Mouse (Mus musculus) kidney, postnatal 0 days (tissue): Measurements from ENCODE around the gene Gpr25. TPM values are rescaled to one million over a fixed set of nuclear protein-coding genes. Genes with fewer than 3 reads are reported as not detected.
A peak's percentile ranks its signal among the peaks of the same experiment; 100 is the strongest.

Experiments used
- ATAC-seq: fragments of 200-750 bp; cut with Nextera tagmentation; replicated peaks from 2 replicates; pipeline ENCODE4 v1.8.0; 2017; ENCODE audit warnings: low read depth, moderate number of reproducible peaks, moderate TSS enrichment, moderate library complexity; ENCODE audit not compliant: low FRiP score
- DNase-seq: peaks from one replicate; pipeline ENCODE4 v3.0.0-alpha.2; 2016; ENCODE audit warnings: low spot score
- H3K27ac ChIP-seq: fragments of 300-500 bp; sonication (generic); 2 replicates; pipeline ENCODE4 v1.5.1; 2014; ENCODE audit warnings: mild to moderate bottlenecking
- H3K27me3 ChIP-seq: fragments of 300-500 bp; sonication (generic); 2 replicates; pipeline ENCODE4 v1.6.1; 2014; ENCODE audit warnings: low read length, mixed read lengths; ENCODE audit not compliant: insufficient read depth
- H3K36me3 ChIP-seq: fragments of 300-500 bp; sonication (generic); 2 replicates; pipeline ENCODE4 v1.6.1; 2014; ENCODE audit warnings: low read length, mixed read lengths; ENCODE audit not compliant: insufficient read depth
- H3K4me1 ChIP-seq: fragments of 300-500 bp; sonication (generic); replicated peaks from 2 replicates; pipeline ENCODE4 v1.6.1; 2014; ENCODE audit warnings: antibody characterized with exemption, low read length, mixed read lengths; ENCODE audit not compliant: insufficient read depth
- H3K4me2 ChIP-seq: fragments of 300-500 bp; sonication (generic); 2 replicates; pipeline ENCODE4 v1.6.1; 2014; ENCODE audit warnings: mild to moderate bottlenecking, low read length, moderate library complexity, mixed read lengths
- H3K4me3 ChIP-seq: fragments of 300-500 bp; sonication (generic); replicated peaks from 2 replicates; pipeline ENCODE4 v1.5.1; 2014; ENCODE audit warnings: low read depth, low read length
- H3K9ac ChIP-seq: fragments of 300-500 bp; sonication (generic); 2 replicates; pipeline ENCODE4 v1.6.1; 2014; ENCODE audit warnings: low read depth, low read length
- H3K9me3 ChIP-seq: fragments of 300-500 bp; sonication (generic); replicated peaks from 2 replicates; pipeline ENCODE4 v1.6.1; 2016; ENCODE audit warnings: low read length, inconsistent platforms, mixed read lengths
- CTCF ChIP-seq: IDR thresholded peaks from 2 replicates; pipeline ENCODE4 v1.5.1; 2016; ENCODE audit warnings: antibody characterized with exemption, low read depth, mild to moderate bottlenecking, moderate library complexity
- WGBS: fragments of 180-500 bp; shearing (Covaris S2); extraction: QIAGEN DNeasy Blood & Tissue Kit; methylation state at CpG from one replicate; pipeline ENCODE4 v1.1.7; 2014; 5-methylcytosine and 5-hydroxymethylcytosine counted together
- polyA plus RNA-seq: library from polyadenylated mRNA; unstranded; fragments of >200 nt; fragmentation: Nextera tagmentation; extraction: Ambion mirVana; gene quantifications from 2 replicates; pipeline ENCODE4 v1.2.1, GENCODE M21; 2015

The Gpr25 gene
- polyA plus RNA-seq, 1 experiment from 2014 or later: not detected

- H3K36me3 ChIP-seq: no peaks in the 10 kb centered on the region
- WGBS: 15% methylated on average over 6 of the region's 6 CpGs
- peaks cover 33% of the 10 kb centered on the region for H3K4me1 ChIP-seq
- ATAC-seq (no peak), DNase-seq (no peak)
- H3K9me3 ChIP-seq: no peaks in the 10 kb centered on the region
- H3K4me2 ChIP-seq: peak overlapping the region; percentile 82
- H3K9ac ChIP-seq: no peak overlapping the region
- H3K27me3 ChIP-seq: no peaks in the 10 kb centered on the region
- TF ChIP-seq CTCF: no peak
- H3K27ac ChIP-seq: peak overlapping the region; percentile 87; the same call in 1 of the 2 replicates
- no peak overlapping the region for H3K4me3 ChIP-seq
Observed at GRCm38 (mm10) chr1:136231596-136231995, 29.1 kb downstream of the Gpr25 start.

DNA sequence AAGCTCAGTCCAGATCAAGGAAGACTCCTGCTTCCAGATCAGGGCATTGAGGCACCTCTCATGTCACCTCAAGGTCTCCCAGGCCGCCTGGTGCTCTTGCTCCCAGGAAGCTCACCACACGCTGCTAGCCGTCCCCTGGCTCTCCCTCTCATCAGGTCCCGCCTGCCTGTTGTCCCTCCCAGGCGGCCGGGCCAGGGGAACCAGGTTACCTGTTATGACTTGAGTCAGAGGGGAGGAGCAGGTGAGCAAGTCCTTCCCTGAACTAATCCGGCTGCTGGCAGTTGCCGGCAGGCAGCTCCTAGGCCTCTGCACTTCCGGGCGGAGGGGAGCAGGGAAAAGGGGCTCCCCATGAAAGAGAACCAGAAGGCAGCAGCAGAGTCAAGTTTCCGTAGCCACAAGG is 30.5 kb downstream of the Gpr25 start:
- Histone ChIP-seq H3K4me1 (peaks cover 33% of the 10 kb centered on the region), H3K4me3 (peak overlapping the region; percentile 6; the same call in 1 of the 2 replicates), H3K4me2 (peak overlapping the region; percentile 46), H3K27ac (peak overlapping the region; percentile 87), H3K9ac (peak overlapping the region; percentile 40; the same call in 1 of the 2 replicates), H3K36me3 (no peaks in the 10 kb centered on the region), H3K27me3 (no peaks in the 10 kb centered on the region), H3K9me3 (no peaks in the 10 kb centered on the region)
- DNase-seq (peak; percentile 48), ATAC-seq (peak; percentile 41)
- WGBS: 36% methylated on average over 11 of the region's 11 CpGs
- no peak for TF ChIP-seq CTCF

GRCm38 (mm10) chr1:136229040-136229373 is 31.7 kb downstream of the Gpr25 start:
- H3K36me3 ChIP-seq: peaks cover 8% of the 10 kb centered on the region; the same call in 1 of the 2 replicates
- H3K4me3 ChIP-seq: peak overlapping the region; percentile 6; the same call in 1 of the 2 replicates
- 19% methylated on average over 6 of the region's 6 CpGs for WGBS
- no peak for TF ChIP-seq CTCF
- ATAC-seq (peak; percentile 58), DNase-seq (peak; percentile 68)
- H3K4me1 ChIP-seq: peaks cover 33% of the 10 kb centered on the region
- no peaks in the 10 kb centered on the region for H3K27me3 ChIP-seq
- peak overlapping the region; percentile 46 for H3K4me2 ChIP-seq
- H3K9me3 ChIP-seq: no peaks in the 10 kb centered on the region
- H3K9ac ChIP-seq: peak overlapping the region; percentile 32; the same call in 1 of the 2 replicates
- peak overlapping the region; percentile 87 for H3K27ac ChIP-seq

DNA sequence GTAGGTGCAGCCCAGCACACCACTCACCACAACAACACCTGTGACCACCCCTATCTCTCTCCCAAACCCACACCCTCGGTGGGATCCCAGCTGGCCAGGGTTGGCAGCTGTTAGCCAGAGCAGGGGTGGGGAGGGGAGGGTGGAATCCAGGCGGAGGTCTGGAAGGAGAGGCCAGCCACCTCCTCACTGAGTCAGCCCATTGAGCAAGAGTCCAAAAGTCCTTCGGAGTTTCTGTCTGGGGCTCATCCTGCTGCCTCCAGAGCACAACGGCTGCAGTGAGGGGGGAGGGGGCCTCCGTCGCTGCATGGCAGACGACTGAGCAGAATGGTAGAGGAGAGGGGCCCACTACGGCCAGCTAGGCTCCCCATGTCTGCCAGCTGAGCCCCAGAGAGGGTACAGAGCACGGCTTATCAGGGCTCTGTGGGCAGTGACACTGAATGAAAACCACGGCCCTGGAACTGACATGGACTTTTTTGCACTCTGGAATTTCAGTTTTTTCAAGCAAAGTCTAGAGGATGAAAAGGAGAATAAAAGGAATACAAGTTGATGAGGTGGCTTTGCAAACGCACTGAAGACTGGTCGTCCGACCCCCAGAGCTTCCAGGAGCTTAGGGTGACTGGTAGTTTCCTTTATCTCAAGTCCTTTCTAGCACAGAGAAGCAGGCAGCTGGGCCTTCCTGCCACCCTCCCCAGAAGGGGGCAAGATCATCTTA is 32.2 kb downstream of the Gpr25 start:
- WGBS: 15% methylated on average over 13 of the region's 13 CpGs
- H3K4me2 ChIP-seq: peak overlapping the region; percentile 46
- H3K9ac ChIP-seq: peak overlapping the region; percentile 32; the same call in 1 of the 2 replicates
- no peaks in the 10 kb centered on the region for H3K9me3 ChIP-seq
- peak overlapping the region; percentile 87 for H3K27ac ChIP-seq
- no peak for TF ChIP-seq CTCF
- DNase-seq (peak; percentile 43), ATAC-seq (peak; percentile 78)
- no peak overlapping the region for H3K4me3 ChIP-seq
- H3K36me3 ChIP-seq: peaks cover 8% of the 10 kb centered on the region; the same call in 1 of the 2 replicates
- H3K4me1 ChIP-seq: peaks cover 33% of the 10 kb centered on the region
- H3K27me3 ChIP-seq: no peaks in the 10 kb centered on the region

DNA sequence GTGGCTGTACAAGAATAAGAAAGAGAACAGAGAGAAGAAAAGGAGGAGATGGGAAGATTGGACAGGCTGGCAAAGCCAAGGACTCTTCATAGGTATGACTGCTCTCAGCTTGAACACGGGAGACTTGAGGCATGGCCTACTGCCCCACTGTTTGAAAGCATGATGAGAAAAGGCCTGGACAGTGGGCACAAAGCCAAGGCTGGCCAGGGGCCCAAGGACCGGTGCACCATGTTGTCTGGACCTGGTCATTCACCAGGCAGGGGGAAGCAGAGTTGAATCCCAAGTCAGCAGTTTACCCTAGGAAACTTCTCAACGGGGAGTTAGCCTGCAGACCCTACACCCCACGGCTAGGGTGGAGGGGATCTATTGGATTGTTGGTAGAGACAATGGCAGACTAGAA is 32.8 kb downstream of the Gpr25 start:
- peak; percentile 38; the same call in 1 of the 2 replicates for ATAC-seq
- H3K4me1 ChIP-seq: peaks cover 37% of the 10 kb centered on the region
- no peak overlapping the region for H3K9ac ChIP-seq
- peak overlapping the region; percentile 15; the same call in 1 of the 2 replicates for H3K4me2 ChIP-seq
- no peaks in the 10 kb centered on the region for H3K27me3 ChIP-seq
- WGBS: 59% methylated on average over 4 of the region's 4 CpGs
- H3K36me3 ChIP-seq: peaks cover 8% of the 10 kb centered on the region; the same call in 1 of the 2 replicates
- peak overlapping the region; percentile 87; the same call in 1 of the 2 replicates for H3K27ac ChIP-seq
- DNase-seq: peak; percentile 5
- H3K4me3 ChIP-seq: no peak overlapping the region
- H3K9me3 ChIP-seq: no peaks in the 10 kb centered on the region
- TF ChIP-seq CTCF: no peak

DNA sequence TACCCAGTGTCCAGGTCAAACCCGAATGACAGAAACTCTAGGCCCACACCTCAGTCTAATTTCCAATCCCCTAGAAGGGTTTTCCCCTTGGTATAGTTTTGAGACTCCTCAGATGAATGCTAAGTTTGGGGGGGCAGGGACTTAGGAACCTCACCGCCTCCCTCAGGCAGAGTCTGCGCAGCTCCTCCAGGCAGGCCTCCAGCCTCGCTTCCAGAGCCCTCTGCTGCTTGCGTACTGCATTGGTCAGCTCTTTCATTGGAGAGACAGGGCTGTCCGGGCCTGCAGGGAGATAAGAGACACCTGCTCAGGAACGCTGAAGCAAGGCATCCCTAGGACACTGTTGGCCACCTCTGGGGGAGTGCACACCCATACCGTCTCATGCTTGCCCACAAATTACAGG is 34.0 kb downstream of the Gpr25 start:
- DNase-seq: no peak
- no peak for TF ChIP-seq CTCF
- ATAC-seq: no peak
- Histone ChIP-seq H3K27ac (no peak overlapping the region), H3K4me3 (no peak overlapping the region), H3K27me3 (no peaks in the 10 kb centered on the region), H3K36me3 (peaks cover 8% of the 10 kb centered on the region; the same call in 1 of the 2 replicates), H3K9ac (no peak overlapping the region), H3K4me2 (no peak overlapping the region), H3K9me3 (no peaks in the 10 kb centered on the region), H3K4me1 (peaks cover 40% of the 10 kb centered on the region)
- 76% methylated on average over 8 of the region's 8 CpGs for WGBS
